Mouse (Mus musculus): ENCODE measurements at regions not wholly inside any gene's neighbourhood (a gene's known extent, or its start where the extent isn't known, plus 50 kb on each side); places are given as distances from the start of the nearest gene placed in this dataset.

GRCm38 (mm10) chr12:32273474-32273873 lies 65.0 kb upstream of the Pik3cg start:
- no peak for ATAC-seq
- H3K4me2 ChIP-seq (replicated peaks), result no peak overlapping the region
- H3K27ac ChIP-seq, result no peak overlapping the region
- WGBS, result 90% methylated on average over 1 of the region's 1 CpGs
- no peak overlapping the region for H3K4me3 ChIP-seq (replicated peaks)
- no peaks in the 10 kb centered on the region for H3K4me1 ChIP-seq (replicated peaks)
- no peaks in the 10 kb centered on the region for H3K9me3 ChIP-seq
- H3K36me3 ChIP-seq, result no peaks in the 10 kb centered on the region
- no peaks in the 10 kb centered on the region for H3K27me3 ChIP-seq
- no peak overlapping the region for H3K9ac ChIP-seq (replicated peaks)

- no peak for ATAC-seq
- Histone ChIP-seq H3K4me3 (replicated peaks) (no peak overlapping the region), H3K27ac (no peak overlapping the region), H3K4me2 (replicated peaks) (no peak overlapping the region), H3K27me3 (no peaks in the 10 kb centered on the region), H3K4me1 (replicated peaks) (no peaks in the 10 kb centered on the region), H3K36me3 (no peaks in the 10 kb centered on the region), H3K9ac (replicated peaks) (no peak overlapping the region), H3K9me3 (no peaks in the 10 kb centered on the region)
- 84% methylated on average over 4 of the region's 4 CpGs for WGBS
Observed at GRCm38 (mm10) chr12:32279861-32280260, 71.4 kb upstream of the Pik3cg start.

DNA sequence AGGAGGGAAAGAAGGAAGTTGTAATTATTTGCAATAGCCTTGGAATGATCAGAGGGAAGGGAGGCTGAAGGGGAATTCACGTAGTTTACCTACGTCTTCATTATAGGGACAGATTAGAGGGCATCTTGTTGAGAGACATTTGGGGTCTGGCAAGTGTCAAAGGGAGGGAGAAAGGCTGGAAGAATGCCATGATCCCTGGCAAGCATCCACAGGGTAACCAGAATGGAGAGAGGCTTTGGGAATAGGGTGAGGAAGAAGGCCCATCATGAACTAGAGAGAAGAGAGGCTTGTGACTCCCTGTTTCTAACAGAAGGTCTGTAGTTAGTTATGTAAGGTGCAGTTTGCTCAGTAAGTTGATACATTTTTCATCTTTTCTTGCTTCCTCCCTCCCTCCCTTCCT lies 71.8 kb upstream of the Pik3cg start:
- Histone ChIP-seq H3K9me3 (no peaks in the 10 kb centered on the region), H3K4me2 (replicated peaks) (no peak overlapping the region), H3K4me1 (replicated peaks) (no peaks in the 10 kb centered on the region), H3K27me3 (no peaks in the 10 kb centered on the region), H3K4me3 (replicated peaks) (no peak overlapping the region), H3K27ac (no peak overlapping the region), H3K9ac (replicated peaks) (no peak overlapping the region), H3K36me3 (no peaks in the 10 kb centered on the region)
- no peak for ATAC-seq
- WGBS, result 90% methylated on average over 2 of the region's 2 CpGs

DNA sequence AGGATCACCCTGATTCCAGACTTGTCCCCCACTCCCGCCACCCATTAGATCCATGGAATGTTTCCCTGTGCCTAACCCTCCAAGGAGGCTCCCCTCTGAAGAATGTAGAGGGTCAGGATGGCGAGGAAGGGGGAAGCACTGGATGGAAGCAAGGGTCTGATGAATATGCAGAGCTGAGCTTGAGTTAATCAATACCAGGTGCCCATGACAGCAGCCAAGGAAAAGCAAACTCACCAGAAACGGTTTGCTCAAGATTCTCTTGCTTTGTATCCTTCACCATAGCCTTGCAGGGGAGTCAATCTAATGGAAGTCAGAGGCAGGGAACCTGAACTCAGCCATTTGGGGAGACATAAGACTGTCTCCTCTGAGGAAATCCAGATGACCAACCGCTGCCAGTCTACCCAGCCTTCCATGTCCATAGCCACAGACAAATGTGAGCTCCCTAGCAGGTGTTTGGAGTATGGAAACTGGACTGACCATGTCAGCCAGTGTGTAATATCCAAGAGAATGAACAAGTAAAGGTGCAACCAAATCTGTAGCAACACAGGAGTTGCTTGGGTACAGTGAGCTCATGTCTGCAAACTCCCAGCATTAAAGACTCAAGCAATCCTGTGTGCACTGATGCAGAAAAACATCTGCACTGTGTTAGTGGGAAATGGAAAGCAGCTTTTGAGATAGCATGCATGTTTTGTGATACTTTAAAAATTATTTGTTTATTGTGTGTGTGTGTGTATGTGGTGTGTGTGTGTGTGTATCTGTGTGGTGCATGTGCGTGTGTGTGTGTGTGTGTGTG lies 74.1 kb upstream of the Pik3cg start:
- no peak overlapping the region for H3K27ac ChIP-seq
- H3K4me2 ChIP-seq (replicated peaks), result no peak overlapping the region
- H3K36me3 ChIP-seq, result no peaks in the 10 kb centered on the region
- 75% methylated on average over 5 of the region's 5 CpGs for WGBS
- no peaks in the 10 kb centered on the region for H3K4me1 ChIP-seq (replicated peaks)
- no peaks in the 10 kb centered on the region for H3K9me3 ChIP-seq
- ATAC-seq, result no peak
- H3K27me3 ChIP-seq, result no peaks in the 10 kb centered on the region
- no peak overlapping the region for H3K9ac ChIP-seq (replicated peaks)
- no peak overlapping the region for H3K4me3 ChIP-seq (replicated peaks)

- ATAC-seq, result no peak
- no peak overlapping the region for H3K9ac ChIP-seq (replicated peaks)
- H3K27me3 ChIP-seq, result no peaks in the 10 kb centered on the region
- no peak overlapping the region for H3K27ac ChIP-seq
- no peaks in the 10 kb centered on the region for H3K4me1 ChIP-seq (replicated peaks)
- 74% methylated on average over 2 of the region's 2 CpGs for WGBS
- H3K4me3 ChIP-seq (replicated peaks), result no peak overlapping the region
- H3K4me2 ChIP-seq (replicated peaks), result no peak overlapping the region
- H3K9me3 ChIP-seq, result no peaks in the 10 kb centered on the region
- H3K36me3 ChIP-seq, result no peaks in the 10 kb centered on the region
Observed at GRCm38 (mm10) chr12:32285039-32285438, 76.6 kb upstream of the Pik3cg start.

DNA sequence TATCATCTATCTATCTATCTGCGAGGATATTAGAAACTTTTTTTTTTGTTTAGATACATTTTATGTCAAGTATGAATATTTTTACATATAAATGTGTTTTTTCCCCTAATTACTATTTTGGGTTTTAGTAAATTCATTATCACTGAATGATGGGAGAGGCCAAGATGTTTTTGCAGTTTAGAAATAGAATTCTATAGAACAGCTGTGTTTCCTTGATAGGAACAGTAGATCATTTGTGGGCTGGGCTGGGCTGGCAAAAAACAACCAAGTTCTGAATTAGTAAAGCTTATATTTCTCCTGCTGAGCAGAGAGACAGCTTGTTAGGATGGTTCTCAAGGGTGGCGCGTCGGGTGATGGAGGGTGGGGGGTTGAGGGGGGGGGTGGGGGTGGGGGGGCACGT lies 78.2 kb upstream of the Pik3cg start:
- Histone ChIP-seq H3K36me3 (no peaks in the 10 kb centered on the region), H3K9ac (replicated peaks) (no peak overlapping the region), H3K4me3 (replicated peaks) (no peak overlapping the region), H3K27me3 (no peaks in the 10 kb centered on the region), H3K27ac (no peak overlapping the region), H3K9me3 (no peaks in the 10 kb centered on the region), H3K4me1 (replicated peaks) (no peaks in the 10 kb centered on the region), H3K4me2 (replicated peaks) (no peak overlapping the region)
- no peak for ATAC-seq
- 27% methylated on average over 5 of the region's 5 CpGs for WGBS

DNA sequence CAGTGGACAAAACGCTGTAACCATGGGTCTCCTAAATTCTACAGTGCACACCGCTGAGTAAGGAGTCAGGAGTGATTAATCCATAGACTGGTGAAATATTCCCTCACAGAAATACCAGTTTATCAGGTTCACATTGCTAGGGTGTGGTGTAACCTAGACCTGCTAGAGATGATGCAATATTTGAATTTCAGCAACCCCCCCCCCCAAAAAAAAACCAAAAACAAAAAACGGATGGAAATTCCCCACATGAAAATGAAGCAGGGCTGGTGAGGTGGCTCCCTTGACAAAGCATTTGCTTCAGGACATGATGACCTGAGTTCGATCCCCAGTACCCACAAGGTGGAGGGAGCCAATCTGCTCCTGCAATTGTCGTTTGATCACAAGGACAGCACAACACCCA lies 82.7 kb upstream of the Pik3cg start:
- ATAC-seq, result no peak
- 81% methylated on average over 5 of the region's 5 CpGs for WGBS
- no peak overlapping the region for H3K4me2 ChIP-seq (replicated peaks)
- no peak overlapping the region for H3K27ac ChIP-seq
- no peaks in the 10 kb centered on the region for H3K27me3 ChIP-seq
- no peaks in the 10 kb centered on the region for H3K4me1 ChIP-seq (replicated peaks)
- no peak overlapping the region for H3K9ac ChIP-seq (replicated peaks)
- H3K9me3 ChIP-seq, result no peaks in the 10 kb centered on the region
- H3K36me3 ChIP-seq, result no peaks in the 10 kb centered on the region
- H3K4me3 ChIP-seq (replicated peaks), result no peak overlapping the region

DNA sequence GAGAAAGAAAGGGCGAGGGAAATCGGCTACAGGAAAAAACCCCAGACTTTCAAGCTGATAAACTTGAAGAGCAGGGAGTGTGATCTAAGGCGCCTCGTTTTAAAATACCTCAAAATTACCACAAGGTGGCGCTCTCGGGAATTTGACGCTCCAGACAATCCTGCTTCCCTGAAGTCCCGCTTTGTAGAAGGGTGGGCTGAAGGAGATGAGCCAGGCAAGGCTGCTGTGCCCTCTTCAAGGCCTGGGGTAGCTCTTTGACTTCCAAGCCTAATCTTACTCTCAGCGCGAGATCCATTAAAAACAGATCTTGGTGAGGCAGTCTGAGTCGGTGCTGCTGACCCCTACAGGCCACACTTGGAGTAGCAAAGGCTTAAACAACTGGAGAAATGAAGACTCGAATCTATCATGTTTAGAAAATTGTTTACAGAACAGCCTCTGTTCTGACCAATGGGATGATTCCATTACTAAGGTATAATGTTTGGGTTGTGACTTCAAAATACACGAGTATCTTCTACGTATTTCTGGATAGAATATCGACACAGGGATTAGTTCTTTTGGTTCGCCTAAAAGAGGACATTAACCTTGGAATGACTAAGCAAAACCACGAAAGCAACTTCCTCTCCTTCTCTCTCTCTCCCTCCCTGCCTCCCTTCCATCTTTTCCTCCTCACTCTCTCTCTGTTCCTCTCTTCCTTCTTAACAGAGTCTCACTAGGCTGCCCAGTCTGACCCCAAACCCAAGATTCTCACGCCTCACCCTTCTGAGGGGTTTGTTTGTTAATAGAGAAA lies 83.7 kb upstream of the Pik3cg start:
- 25% methylated on average over 18 of the region's 18 CpGs for WGBS
- Histone ChIP-seq H3K4me1 (replicated peaks) (no peaks in the 10 kb centered on the region), H3K27me3 (no peaks in the 10 kb centered on the region), H3K9ac (replicated peaks) (peak overlapping the region; percentile 45; the same call in 1 of the 2 replicates), H3K9me3 (no peaks in the 10 kb centered on the region), H3K4me3 (replicated peaks) (peak overlapping the region; percentile 36), H3K36me3 (no peaks in the 10 kb centered on the region), H3K4me2 (replicated peaks) (peak overlapping the region; percentile 53), H3K27ac (no peak overlapping the region)
- peak; percentile 93 for ATAC-seq

GRCm38 (mm10) chr12:32292749-32293128 lies 84.3 kb upstream of the Pik3cg start:
- Histone ChIP-seq H3K4me1 (replicated peaks) (no peaks in the 10 kb centered on the region), H3K9me3 (no peaks in the 10 kb centered on the region), H3K9ac (replicated peaks) (no peak overlapping the region), H3K27ac (no peak overlapping the region), H3K36me3 (no peaks in the 10 kb centered on the region), H3K4me3 (replicated peaks) (no peak overlapping the region), H3K4me2 (replicated peaks) (no peak overlapping the region), H3K27me3 (no peaks in the 10 kb centered on the region)
- no peak for ATAC-seq
- WGBS, result 80% methylated on average over 5 of the region's 5 CpGs

DNA sequence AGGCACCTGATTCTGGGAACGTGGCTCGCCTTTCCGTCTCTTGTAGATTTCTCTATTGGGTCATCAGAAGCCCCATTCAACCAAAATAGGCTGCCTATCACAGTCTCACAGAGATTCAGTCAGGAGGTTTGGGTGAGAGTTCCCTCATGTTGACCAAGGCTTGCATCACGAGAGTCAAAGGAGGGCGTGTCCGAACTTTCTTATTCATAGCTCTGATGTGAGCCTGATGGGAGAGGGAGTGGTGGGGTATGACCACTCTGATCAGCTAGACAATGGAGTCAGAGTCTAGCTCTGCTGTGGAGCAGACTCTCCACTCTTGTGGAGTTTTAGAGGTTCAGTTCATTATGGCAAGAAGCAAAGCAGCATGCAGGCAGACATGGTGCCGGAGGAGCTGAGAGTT lies 81.1 kb upstream of the Ccdc71l start:
- Histone ChIP-seq H3K27ac (no peak overlapping the region), H3K4me1 (replicated peaks) (no peaks in the 10 kb centered on the region), H3K36me3 (no peaks in the 10 kb centered on the region), H3K9me3 (no peaks in the 10 kb centered on the region), H3K4me3 (replicated peaks) (no peak overlapping the region), H3K27me3 (no peaks in the 10 kb centered on the region), H3K9ac (replicated peaks) (no peak overlapping the region), H3K4me2 (replicated peaks) (no peak overlapping the region)
- ATAC-seq, result no peak
- WGBS, result 95% methylated on average over 7 of the region's 7 CpGs

DNA sequence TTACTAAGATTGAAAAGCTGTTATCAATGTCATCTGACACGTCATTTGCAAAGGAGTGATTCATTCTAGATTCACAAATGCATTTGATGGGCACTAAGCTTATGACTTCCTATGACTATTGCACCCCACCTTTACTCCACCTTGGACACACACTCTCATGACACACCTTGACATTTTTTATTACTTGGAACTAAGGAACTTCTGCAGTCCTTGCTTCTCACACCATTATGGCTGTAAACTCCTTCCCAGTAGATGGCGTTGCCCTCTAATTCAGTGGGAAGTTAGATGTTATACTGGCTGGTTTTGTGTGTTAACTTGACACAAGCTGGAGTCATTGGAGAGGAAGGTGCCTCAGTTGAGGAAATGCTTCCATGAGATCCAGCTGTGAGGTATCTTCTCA lies 78.8 kb upstream of the Ccdc71l start:
- Histone ChIP-seq H3K9ac (replicated peaks) (no peak overlapping the region), H3K4me1 (replicated peaks) (no peaks in the 10 kb centered on the region), H3K36me3 (no peaks in the 10 kb centered on the region), H3K27ac (no peak overlapping the region), H3K27me3 (no peaks in the 10 kb centered on the region), H3K4me3 (replicated peaks) (no peak overlapping the region), H3K4me2 (replicated peaks) (no peak overlapping the region), H3K9me3 (no peaks in the 10 kb centered on the region)
- WGBS, result 85% methylated on average over 2 of the region's 2 CpGs
- ATAC-seq, result no peak

- H3K27ac ChIP-seq, result no peak overlapping the region
- no peaks in the 10 kb centered on the region for H3K27me3 ChIP-seq
- no peaks in the 10 kb centered on the region for H3K36me3 ChIP-seq
- no peak overlapping the region for H3K4me3 ChIP-seq (replicated peaks)
- no peaks in the 10 kb centered on the region for H3K9me3 ChIP-seq
- no peak overlapping the region for H3K4me2 ChIP-seq (replicated peaks)
- no peak overlapping the region for H3K9ac ChIP-seq (replicated peaks)
- ATAC-seq, result no peak
- 92% methylated on average over 5 of the region's 5 CpGs for WGBS
- no peaks in the 10 kb centered on the region for H3K4me1 ChIP-seq (replicated peaks)
Observed at GRCm38 (mm10) chr12:32305736-32306135, 72.8 kb upstream of the Ccdc71l start.

Data from midbrain, embryonic 13.5 days (tissue).